Mouse (Mus musculus) embryonic facial prominence, embryonic 14.5 days (tissue): ENCODE results near the gene Gm49396. TPM values are rescaled to one million over a fixed set of nuclear protein-coding genes. Genes with fewer than 3 reads are reported as not detected.

Experiments used
- ATAC-seq: fragments of 200-750 bp; cut with Nextera tagmentation; 2 replicates; pipeline ENCODE4 v1.8.0; 2017; ENCODE audit warnings: low read depth, moderate number of reproducible peaks, moderate TSS enrichment
- DNase-seq: peaks from one replicate; pipeline ENCODE4 v3.0.0-alpha.2; 2015; ENCODE audit warnings: low spot score
- H3K27ac ChIP-seq: fragments of 300-500 bp; sonication (generic); replicated peaks from 2 replicates; pipeline ENCODE4 v1.5.1; 2014; ENCODE audit warnings: low read depth, mild to moderate bottlenecking, low read length, moderate library complexity
- H3K27me3 ChIP-seq: fragments of 300-500 bp; sonication (generic); replicated peaks from 2 replicates; pipeline ENCODE4 v1.6.1; 2014; ENCODE audit warnings: low read length; ENCODE audit not compliant: control insufficient read depth, insufficient read depth
- H3K36me3 ChIP-seq: fragments of 300-500 bp; sonication (generic); 2 replicates; pipeline ENCODE4 v1.6.1; 2014; ENCODE audit warnings: low read length, mixed read lengths; ENCODE audit not compliant: control insufficient read depth, insufficient read depth
- H3K4me1 ChIP-seq: fragments of 300-500 bp; sonication (generic); 2 replicates; pipeline ENCODE4 v1.6.1; 2014; ENCODE audit warnings: antibody characterized with exemption, low read length; ENCODE audit not compliant: control insufficient read depth, insufficient read depth
- H3K4me2 ChIP-seq: fragments of 300-500 bp; sonication (generic); 2 replicates; pipeline ENCODE4 v1.6.1; 2014; ENCODE audit warnings: low read depth, mild to moderate bottlenecking, low read length, moderate library complexity, mixed read lengths
- H3K4me3 ChIP-seq: fragments of 300-500 bp; sonication (generic); 2 replicates; pipeline ENCODE4 v1.5.1; 2014; ENCODE audit warnings: low read depth, mild to moderate bottlenecking, low read length
- H3K9ac ChIP-seq: fragments of 300-500 bp; sonication (generic); 2 replicates; pipeline ENCODE4 v1.6.1; 2014; ENCODE audit warnings: low read depth, mild to moderate bottlenecking, low read length, moderate library complexity, mixed read lengths
- H3K9me3 ChIP-seq: fragments of 300-500 bp; sonication (generic); 2 replicates; pipeline ENCODE4 v1.6.1; 2016; ENCODE audit warnings: low read length; ENCODE audit not compliant: control insufficient read depth
- WGBS: fragments of 180-500 bp; shearing (Covaris S2); extraction: QIAGEN DNeasy Blood & Tissue Kit; methylation state at CpG from one replicate; pipeline ENCODE4 v1.1.7; 2014; 5-methylcytosine and 5-hydroxymethylcytosine counted together
- polyA plus RNA-seq: library from polyadenylated mRNA; unstranded; fragments of >200 nt; fragmentation: Nextera tagmentation; extraction: Ambion mirVana; gene quantifications from 2 replicates; pipeline ENCODE4 v1.2.1, GENCODE M21; 2014

Gm49396 gene
- polyA plus RNA-seq, 1 experiment from 2014 or later, result 5.1 TPM

DNA sequence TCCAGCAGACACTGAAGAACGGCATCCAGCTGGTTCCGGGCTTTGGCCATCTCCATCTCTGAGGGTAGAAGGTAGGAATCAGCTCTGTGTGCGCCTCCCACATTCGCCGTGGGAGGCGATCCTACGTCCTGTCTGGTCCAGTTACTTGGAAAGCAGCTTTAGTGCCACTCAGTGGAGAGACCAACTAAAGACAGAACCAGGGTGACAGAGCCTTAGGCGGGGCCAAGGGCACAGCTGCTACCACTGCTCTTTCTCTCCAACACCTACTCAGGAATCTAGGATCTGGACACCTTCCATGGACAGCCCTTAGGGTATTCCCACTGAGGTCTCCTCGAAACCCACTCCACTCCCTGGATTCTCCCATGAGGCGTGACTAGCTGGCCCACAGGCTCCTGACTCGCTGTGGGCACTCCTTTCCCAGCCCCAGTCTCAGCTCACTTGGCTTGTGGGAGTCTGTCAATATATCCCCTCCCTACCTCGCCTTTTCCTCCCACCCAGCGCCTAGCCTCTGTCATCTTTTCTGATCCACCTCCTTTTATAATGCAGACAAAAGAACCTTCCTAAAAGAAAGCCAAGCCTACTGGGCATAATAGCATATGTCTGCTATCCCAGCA is 5.1 kb upstream of the Gm49396 start:
- ATAC-seq (no peak), DNase-seq (no peak)
- Histone ChIP-seq H3K9me3 (no peaks in the 10 kb centered on the region), H3K4me2 (peak overlapping the region; percentile 83), H3K27ac (no peak overlapping the region), H3K4me1 (peaks cover 21% of the 10 kb centered on the region), H3K4me3 (peak overlapping the region; percentile 75; the same call in 1 of the 2 replicates), H3K9ac (peak overlapping the region; percentile 71; the same call in 1 of the 2 replicates), H3K36me3 (peaks cover 37% of the 10 kb centered on the region), H3K27me3 (no peaks in the 10 kb centered on the region)
- 92% methylated on average over 13 of the region's 13 CpGs for WGBS

DNA sequence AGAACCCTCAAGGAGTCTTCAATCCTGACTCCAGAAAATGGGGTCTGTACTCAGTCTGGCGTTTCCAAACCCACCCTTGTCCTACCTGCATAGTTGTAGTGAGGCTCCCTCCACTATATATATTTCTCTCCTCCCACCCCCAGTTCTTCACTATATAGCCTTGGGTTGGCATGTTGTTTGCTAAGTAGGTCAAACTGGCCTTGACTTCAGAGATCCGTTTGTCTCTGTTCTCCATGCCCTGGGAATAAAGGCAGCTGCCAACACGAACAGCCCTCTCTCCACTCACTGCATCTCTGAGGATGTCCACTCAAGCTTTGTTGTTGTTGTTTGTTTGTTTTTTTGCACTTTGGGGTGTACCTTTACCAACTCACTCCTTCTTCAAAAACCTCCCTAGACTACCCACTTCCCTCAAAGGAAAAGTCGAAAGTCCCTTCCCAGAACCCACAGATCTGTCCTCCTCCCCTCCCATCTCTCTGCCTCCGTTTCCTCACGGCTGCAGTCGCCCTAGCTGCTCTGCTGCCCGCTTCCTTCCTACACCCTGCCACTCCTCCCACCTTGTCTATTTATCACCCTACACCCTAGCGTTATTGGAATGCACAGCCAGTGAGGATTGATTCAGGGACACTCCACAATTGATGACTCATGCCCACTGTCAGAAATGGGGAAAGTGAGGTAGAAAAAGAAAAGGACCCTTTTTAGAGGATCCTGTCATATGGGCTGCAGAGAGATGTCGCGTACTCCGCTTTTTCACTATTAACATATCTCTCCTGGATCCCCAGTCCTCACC is 4.3 kb upstream of the Gm49396 start:
- no peak for ATAC-seq

DNA sequence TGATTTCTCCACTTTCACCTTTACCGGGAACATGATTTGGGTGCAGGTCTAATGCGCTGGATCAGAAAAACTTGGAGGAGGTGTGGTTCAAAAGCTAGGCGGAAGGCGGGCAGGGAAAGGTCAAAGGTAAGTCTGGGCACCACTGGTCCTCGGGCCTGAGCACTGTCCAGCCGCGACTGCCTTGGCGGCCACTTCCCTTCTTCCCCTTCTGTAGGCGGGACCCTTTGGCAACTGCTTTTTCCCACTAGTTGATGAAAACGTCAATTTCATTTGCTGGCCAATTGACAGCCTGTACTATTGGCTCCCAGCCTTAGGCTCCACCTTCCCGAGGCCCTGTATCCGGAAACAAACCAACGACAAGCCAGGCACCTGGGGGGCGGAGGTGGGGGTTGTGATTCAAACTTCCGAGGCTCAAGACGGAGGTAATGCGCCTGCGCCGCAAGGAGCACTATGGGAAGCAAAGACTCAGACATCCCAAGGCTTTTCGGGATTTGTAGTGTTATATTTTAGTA is 3.6 kb upstream of the Gm49396 start, which contains the start of gene Lin37:
Lin37 (minus strand) TSS at position 396 of the 512 bp plus-strand sequence.
- no peaks in the 10 kb centered on the region for H3K9me3 ChIP-seq
- H3K4me3 ChIP-seq, result peak within 1 kb of the TSS; percentile 75
- ATAC-seq (peak; percentile 89), DNase-seq (peak; percentile 99)
- no peaks in the 10 kb centered on the region for H3K27me3 ChIP-seq
- peaks cover 36% of the 10 kb centered on the region for H3K36me3 ChIP-seq
- 0 out of 2 replicates have a peak within 1 kb of the TSS, but pooled peaks have one; percentile 63 for H3K27ac ChIP-seq
- peak within 1 kb of the TSS; percentile 83 for H3K4me2 ChIP-seq
- peak within 1 kb of the TSS; percentile 71 for H3K9ac ChIP-seq
- H3K4me1 ChIP-seq, result peaks cover 13% of the 10 kb centered on the region
- WGBS, result 0% methylated on average over 20 of the region's 20 CpGs

More for the DNA sequence above, 4.3 kb upstream of the Gm49396 start:
- Histone ChIP-seq H3K9ac (peak overlapping the region; percentile 71), H3K4me1 (peaks cover 13% of the 10 kb centered on the region), H3K36me3 (peaks cover 37% of the 10 kb centered on the region), H3K27ac (no peak overlapping the region), H3K4me3 (peak overlapping the region; percentile 75), H3K4me2 (peak overlapping the region; percentile 83), H3K9me3 (no peaks in the 10 kb centered on the region), H3K27me3 (no peaks in the 10 kb centered on the region)
- 14% methylated on average over 12 of the region's 12 CpGs for WGBS
- DNase-seq, result no peak

DNA sequence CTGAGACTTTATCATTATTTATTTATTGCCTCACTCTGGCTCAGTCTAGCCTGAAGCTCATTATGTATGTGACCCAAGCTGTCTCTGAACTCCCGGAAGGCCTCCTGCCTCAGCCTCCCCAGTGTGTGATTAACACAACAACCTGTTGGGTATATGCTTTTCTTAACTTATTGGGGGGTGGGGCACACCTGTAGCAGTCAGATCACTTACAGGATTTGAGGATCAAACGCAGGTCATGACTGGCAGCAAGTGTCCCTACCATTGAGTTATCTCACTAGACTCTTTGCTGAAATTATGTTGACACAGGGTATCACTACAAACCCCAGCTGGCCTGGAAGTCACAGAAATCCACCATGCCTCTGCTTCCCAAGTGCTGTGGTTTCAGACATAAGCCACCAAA is 2.8 kb upstream of the Gm49396 start:
- Histone ChIP-seq H3K27me3 (no peaks in the 10 kb centered on the region), H3K27ac (0 out of 2 replicates have a peak overlapping the region, but pooled peaks have one; percentile 63), H3K36me3 (peaks cover 36% of the 10 kb centered on the region), H3K9me3 (no peaks in the 10 kb centered on the region), H3K4me1 (peaks cover 13% of the 10 kb centered on the region), H3K4me2 (peak overlapping the region; percentile 83), H3K9ac (no peak overlapping the region), H3K4me3 (0 out of 2 replicates have a peak overlapping the region, but pooled peaks have one; percentile 75)
- DNase-seq (no peak), ATAC-seq (no peak)
- whole genome bisulfite sequencing, result 75% methylated on average over 2 of the region's 2 CpGs

DNA sequence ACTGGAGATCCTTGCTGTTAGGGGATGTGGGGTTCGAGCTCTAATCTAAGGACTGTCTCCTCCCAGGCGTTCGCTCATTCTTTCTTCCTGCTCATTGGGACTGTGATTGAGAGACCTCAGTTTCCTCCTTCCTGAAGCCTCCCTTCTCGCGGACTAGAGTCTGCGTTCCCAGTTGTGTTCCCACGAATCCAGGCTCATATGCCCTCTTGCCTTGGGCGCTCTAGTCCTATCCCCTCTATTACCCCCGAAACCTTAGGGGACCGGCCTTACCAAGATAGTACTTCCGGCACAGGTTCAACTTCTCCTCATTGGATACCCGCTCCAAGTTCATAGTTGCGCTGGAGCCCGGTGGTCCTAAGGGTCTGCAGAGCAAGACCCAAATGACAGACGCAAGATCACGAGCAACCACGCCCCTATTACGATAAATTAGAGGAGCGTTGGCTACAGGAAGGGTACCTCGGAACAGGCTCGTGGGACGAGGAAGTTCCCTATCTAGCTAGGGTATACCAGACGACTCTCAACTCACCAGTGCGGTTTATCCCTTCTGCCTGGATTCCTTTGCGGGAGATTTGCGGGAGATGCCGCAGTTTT is 523 bp upstream of the Gm49396 start:
- H3K27me3 ChIP-seq, result no peaks in the 10 kb centered on the region
- no peaks in the 10 kb centered on the region for H3K9me3 ChIP-seq
- peak overlapping the region; percentile 65 for H3K4me2 ChIP-seq
- no peak for ATAC-seq
- peaks cover 32% of the 10 kb centered on the region for H3K36me3 ChIP-seq
- WGBS, result 1% methylated on average over 27 of the region's 27 CpGs
- peak overlapping the region; percentile 69 for H3K27ac ChIP-seq
- peak; percentile 34 for DNase-seq
- peak overlapping the region; percentile 88 for H3K4me3 ChIP-seq
- peaks cover 13% of the 10 kb centered on the region for H3K4me1 ChIP-seq
- peak overlapping the region; percentile 85 for H3K9ac ChIP-seq

DNA sequence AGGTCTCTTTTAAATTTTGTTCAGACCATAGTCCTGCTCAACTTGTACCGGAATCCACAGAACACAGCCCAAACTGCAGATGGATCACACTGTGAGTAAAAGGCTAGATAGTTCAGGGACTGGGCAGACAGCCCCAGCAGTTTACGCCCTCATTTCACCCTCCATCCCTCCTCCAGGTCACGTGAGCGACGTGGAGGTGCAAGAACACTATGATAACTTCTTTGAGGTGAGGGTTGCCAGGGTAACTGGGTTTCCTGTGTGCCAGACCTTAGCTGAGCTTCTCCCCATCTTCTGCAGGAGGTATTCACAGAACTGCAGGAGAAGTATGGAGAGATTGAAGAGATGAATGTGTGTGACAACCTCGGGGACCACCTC is 749 bp downstream of the Gm49396 start:
- H3K36me3 ChIP-seq, result peaks cover 37% of the 10 kb centered on the region
- H3K27ac ChIP-seq, result peak overlapping the region; percentile 62; the same call in 1 of the 2 replicates
- ATAC-seq (no peak), DNase-seq (no peak)
- peaks cover 4% of the 10 kb centered on the region; the same call in 1 of the 2 replicates for H3K4me1 ChIP-seq
- H3K4me2 ChIP-seq, result peak overlapping the region; percentile 65
- peak overlapping the region; percentile 85 for H3K9ac ChIP-seq
- no peaks in the 10 kb centered on the region for H3K9me3 ChIP-seq
- WGBS, result 26% methylated on average over 6 of the region's 6 CpGs
- H3K4me3 ChIP-seq, result peak overlapping the region; percentile 88
- no peaks in the 10 kb centered on the region for H3K27me3 ChIP-seq

DNA sequence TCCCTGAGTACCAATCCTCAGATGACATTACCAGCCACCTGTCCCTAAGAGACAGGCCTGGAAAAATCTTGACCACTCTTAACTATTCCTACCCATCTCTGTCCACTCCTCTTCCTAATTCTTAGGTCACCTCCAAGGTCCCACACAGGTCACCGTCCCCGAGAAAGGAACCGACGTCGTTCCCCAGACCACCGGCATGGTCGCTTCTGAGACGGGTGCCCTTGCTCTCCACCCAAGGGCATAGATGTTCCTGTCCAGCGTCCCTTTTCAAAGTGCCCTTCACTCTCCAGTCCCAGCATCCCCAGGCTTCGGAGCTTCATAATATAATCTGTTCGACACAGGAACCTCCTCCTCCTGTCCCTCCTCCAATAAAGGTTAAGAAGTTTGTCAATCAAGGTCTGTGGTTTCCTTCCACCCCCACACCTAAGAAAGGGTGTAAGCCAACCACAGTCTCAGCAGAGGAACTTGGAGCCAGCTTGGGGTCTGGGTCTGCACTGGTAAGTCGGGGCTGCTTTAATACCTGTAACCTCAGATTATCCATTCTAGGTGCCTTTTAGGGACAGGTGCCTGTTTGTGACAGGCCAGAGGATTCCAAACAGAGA is 1.9 kb downstream of the Gm49396 start, which contains the start of gene Igflr1:
Igflr1 (plus strand) TSS at position 458 of the 602 bp plus-strand sequence.
- no peak within 1 kb of the TSS for H3K27ac ChIP-seq
- peaks cover 49% of the 10 kb centered on the region for H3K36me3 ChIP-seq
- H3K4me2 ChIP-seq, result peak within 1 kb of the TSS; percentile 65; the same call in 1 of the 2 replicates
- H3K4me1 ChIP-seq, result peaks cover under 1% of the 10 kb centered on the region; the same call in 1 of the 2 replicates
- H3K9me3 ChIP-seq, result no peaks in the 10 kb centered on the region
- no peaks in the 10 kb centered on the region for H3K27me3 ChIP-seq
- no peak within 1 kb of the TSS for H3K4me3 ChIP-seq
- DNase-seq (no peak), ATAC-seq (no peak)
- no peak within 1 kb of the TSS for H3K9ac ChIP-seq
- WGBS, result 94% methylated on average over 12 of the region's 12 CpGs

DNA sequence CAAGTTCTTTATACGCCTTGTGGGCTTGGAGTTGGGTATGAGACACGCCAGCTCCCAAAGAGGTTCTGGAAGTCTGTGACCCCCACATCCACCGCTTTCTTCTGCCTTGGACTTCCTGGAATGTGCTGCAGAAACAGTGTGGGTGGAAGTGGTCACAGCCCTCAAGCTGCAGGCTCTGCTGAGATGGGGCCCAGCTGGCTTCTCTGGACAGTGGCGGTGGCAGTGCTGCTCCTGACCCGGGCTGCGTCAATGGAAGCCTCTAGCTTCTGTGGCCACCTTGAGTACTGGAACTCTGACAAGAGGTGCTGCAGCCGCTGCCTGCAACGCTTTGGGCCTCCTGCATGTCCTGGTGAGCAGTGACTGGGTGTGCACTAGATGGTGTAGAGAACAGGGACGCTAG is 2.9 kb downstream of the Gm49396 start:
- Histone ChIP-seq H3K36me3 (peaks cover 58% of the 10 kb centered on the region), H3K27me3 (no peaks in the 10 kb centered on the region), H3K9ac (no peak overlapping the region), H3K4me2 (no peak overlapping the region), H3K27ac (no peak overlapping the region), H3K4me3 (no peak overlapping the region), H3K9me3 (no peaks in the 10 kb centered on the region), H3K4me1 (no peaks in the 10 kb centered on the region; the same call in 1 of the 2 replicates)
- ATAC-seq (no peak), DNase-seq (no peak)
- WGBS, result 88% methylated on average over 9 of the region's 9 CpGs
